Mouse (Mus musculus) erythroblast, embryonic 14.5 days (primary cell): ENCODE data around the gene 1810024B03Rik.
"Not testable (repeated sequence)": the region's sequence is repeated elsewhere in the genome, so short reads cannot be mapped to it uniquely, and the experiment has no call there.

Experiments used
- GATA1 ChIP-seq: IDR thresholded peaks from 2 replicates; pipeline ENCODE4 v1.6.1; 2012; ENCODE audit warnings: low read length, inconsistent platforms, mixed read lengths
- TAL1 ChIP-seq: IDR thresholded peaks from 3 replicates; pipeline ENCODE4 v1.6.1; 2012; ENCODE audit warnings: low read length, inconsistent platforms, mixed read lengths

GRCm38 (mm10) chr2:127205936-127206335 lies 2.1 kb downstream of the 1810024B03Rik start:
- TF ChIP-seq TAL1, GATA1: not testable (repeated sequence)
